In genomic region chr5:143038794-143039193, GRCm38 (mm10) we compare ENCODE assay signal across 20 mouse cellular contexts.
DNase-seq lines count a peak whose midpoint lies in the region; ATAC-seq and TF ChIP-seq lines count a peak whose summit lies in the region.
"Had no signal": no experiment of that assay in that cellular context is flagged by ENCODE, and none has a peak within 500 bp of the region (broad histone marks: within the 10 kb centered on the region; RNA-seq: fewer than 3 reads in every experiment).

No protein-coding gene starts in this region.

- H3K27ac ChIP-seq in liver, adult 2 months (replicated peaks; ENCODE audit: insufficient read depth, low read depth, low read length), result no peak overlapping the region
- peak overlapping the region; percentile 68 for H3K27ac ChIP-seq in CH12.LX (ENCODE audit: insufficient read depth, low read depth)
- H3K27ac ChIP-seq in hindbrain, embryonic 12.5 days, result no peak overlapping the region
- H3K27ac ChIP-seq: embryonic facial prominence, embryonic 15.5 days; kidney, embryonic 15.5 days; limb, embryonic 15.5 days; midbrain, embryonic 15.5 days; neural tube, embryonic 12.5 days had no signal

- no peak overlapping the region for H3K9ac ChIP-seq in liver, adult 2 months (ENCODE audit: low read depth, low read length)
- peak overlapping the region; percentile 6; the same call in 1 of the 2 replicates for H3K9ac ChIP-seq in CH12.LX (ENCODE audit: insufficient read depth, low read depth)
- no peak overlapping the region for H3K9ac ChIP-seq in hindbrain, embryonic 12.5 days
- H3K9ac ChIP-seq: embryonic facial prominence, embryonic 15.5 days; kidney, embryonic 15.5 days; limb, embryonic 15.5 days; midbrain, embryonic 15.5 days; neural tube, embryonic 12.5 days had no signal

- no peak for ATAC-seq in hindbrain, embryonic 12.5 days (ENCODE audit: low FRiP score)
- ATAC-seq: CD4-positive, CD25-positive, alpha-beta regulatory T cell, adult 4 months; inflammation-experienced regulatory T-cells, adult 6 months; midbrain, embryonic 15.5 days had no signal

- dilution Hi-C loops in CH12.LX (cut with MboI; ENCODE audit: extremely low pct_ligation_motif_present, extremely low pct_unique_long_range_greater_than_20kb, low sequenced_read_pairs), result no loop called here

- peak; percentile 18 for DNase-seq in liver, adult 2 months (ENCODE audit: extremely low read depth, low read depth, low spot score)
- no peak for DNase-seq in liver
- no peak for DNase-seq in CH12.LX (ENCODE audit: extremely low read depth)
- peak; percentile 36 for DNase-seq in induced T-regulatory cell, adult 2 months (ENCODE audit: low read depth)
- peak; percentile 11 for DNase-seq in naive thymus-derived CD4-positive, alpha-beta T cell, adult 2 months (ENCODE audit: low read depth)
- no peak for DNase-seq in right cerebral cortex, postnatal 36 days (ENCODE audit: low spot score in 2 of 2)
- DNase-seq: adrenal gland, postnatal 14 days; cerebellum, postnatal 14 days; gastrocnemius, postnatal 36 days; lung, postnatal 36 days; spleen, adult 18-20 months; thymus, adult 18-20 months had no signal

- no peak for TF ChIP-seq POLR2A in liver, adult 2 months (IDR thresholded peaks at IDR 0.05; ENCODE audit: extremely low read depth, insufficient read depth, low read length)
- no peak for TF ChIP-seq POLR2A in CH12.LX (IDR thresholded peaks at IDR 0.05; ENCODE audit: low read depth, low read length)

- no peaks in the 10 kb centered on the region for H3K27me3 ChIP-seq in liver, adult 2 months (ENCODE audit: control insufficient read depth, insufficient read depth, low read length)
- no peaks in the 10 kb centered on the region for H3K27me3 ChIP-seq in CH12.LX (replicated peaks)
- no peaks in the 10 kb centered on the region for H3K27me3 ChIP-seq in hindbrain, embryonic 12.5 days
- H3K27me3 ChIP-seq: embryonic facial prominence, embryonic 15.5 days; kidney, embryonic 15.5 days; limb, embryonic 15.5 days; midbrain, embryonic 15.5 days; neural tube, embryonic 12.5 days had no signal

- H3K9me3 ChIP-seq in CH12.LX (replicated peaks; ENCODE audit: low read length), result no peaks in the 10 kb centered on the region
- H3K9me3 ChIP-seq in hindbrain, embryonic 12.5 days (replicated peaks), result no peaks in the 10 kb centered on the region
- H3K9me3 ChIP-seq: embryonic facial prominence, embryonic 15.5 days; kidney, embryonic 15.5 days; limb, embryonic 15.5 days; midbrain, embryonic 15.5 days; neural tube, embryonic 12.5 days had no signal

- H3K4me2 ChIP-seq in CH12.LX (ENCODE audit: insufficient read depth, low read depth, poor library complexity, severe bottlenecking), result peak overlapping the region; percentile 59
- no peak overlapping the region for H3K4me2 ChIP-seq in hindbrain, embryonic 12.5 days (replicated peaks)
- H3K4me2 ChIP-seq: embryonic facial prominence, embryonic 15.5 days; kidney, embryonic 15.5 days; limb, embryonic 15.5 days; midbrain, embryonic 15.5 days; neural tube, embryonic 12.5 days had no signal

- in situ Hi-C loops in CH12.LX (cut with MboI; ENCODE audit: low pct_ligation_motif_present, low pct_unique_long_range_greater_than_20kb, low sequenced_read_pairs), result loop anchor here (5.0 kb wide), 1 partner anchor 101 kb away; no protein-coding TSS in a partner anchor

- H3K79me2 ChIP-seq in liver, adult 2 months (ENCODE audit: control insufficient read depth, insufficient read depth, low read length), result no peaks in the 10 kb centered on the region
- H3K79me2 ChIP-seq in CH12.LX (replicated peaks; ENCODE audit: control insufficient read depth, extremely low read depth, insufficient read depth, poor library complexity, severe bottlenecking), result 0 out of 2 replicates have a peak, but pooled peaks cover 3% of the 10 kb centered on the region

- H3K36me3 ChIP-seq in liver, adult 2 months (ENCODE audit: control insufficient read depth, insufficient read depth, low read length), result peaks cover 4% of the 10 kb centered on the region; the same call in 1 of the 2 replicates
- peaks cover 21 to 54% of the 10 kb centered on the region in 2 experiments for H3K36me3 ChIP-seq in CH12.LX (replicated peaks in 1 of 2; ENCODE audit: control insufficient read depth in 1 of 2, insufficient read depth in 1 of 2, low read length in 1 of 2)
- 0 out of 2 replicates have a peak, but pooled peaks cover 13% of the 10 kb centered on the region for H3K36me3 ChIP-seq in hindbrain, embryonic 12.5 days
- H3K36me3 ChIP-seq: midbrain, embryonic 15.5 days had no signal

- peaks cover 2% of the 10 kb centered on the region for H3K4me1 ChIP-seq in liver, adult 2 months (ENCODE audit: control insufficient read depth, insufficient read depth, low read length)
- peaks cover 16 to 79% of the 10 kb centered on the region in 2 experiments for H3K4me1 ChIP-seq in CH12.LX (ENCODE audit: control insufficient read depth in 1 of 2, insufficient read depth in 2 of 2)
- H3K4me1 ChIP-seq in hindbrain, embryonic 12.5 days, result no peaks in the 10 kb centered on the region
- H3K4me1 ChIP-seq: embryonic facial prominence, embryonic 15.5 days; limb, embryonic 15.5 days; midbrain, embryonic 15.5 days; neural tube, embryonic 12.5 days had no signal

- TF ChIP-seq RAD21 in CH12.LX (IDR thresholded peaks at IDR 0.05; ENCODE audit: low read depth, low read length), result no peak

- WGBS in liver, adult 2 months, result 79% methylated on average over 4 of the region's 4 CpGs
- 86% methylated on average over 4 of the region's 4 CpGs for WGBS in hindbrain, embryonic 12.5 days

- no peak overlapping the region for H3K4me3 ChIP-seq in liver, adult 2 months (ENCODE audit: insufficient read depth, low read depth, low read length)
- H3K4me3 ChIP-seq in CH12.LX (replicated peaks in 1 of 3; ENCODE audit: low read depth in 2 of 3, low read length in 2 of 3, poor library complexity in 1 of 3), result no peak overlapping the region
- H3K4me3 ChIP-seq in hindbrain, embryonic 12.5 days, result no peak overlapping the region
- H3K4me3 ChIP-seq: embryonic facial prominence, embryonic 15.5 days; kidney, embryonic 15.5 days; limb, embryonic 15.5 days; midbrain, embryonic 15.5 days; neural tube, embryonic 12.5 days had no signal

- TF ChIP-seq EP300 in CH12.LX (IDR thresholded peaks at IDR 0.05; ENCODE audit: low read length), result peak; percentile 94

- TF ChIP-seq CTCF in liver, adult 2 months (IDR thresholded peaks at IDR 0.05; ENCODE audit: low read depth, low read length), result no peak
- TF ChIP-seq CTCF in CH12.LX (conservative IDR thresholded peaks at IDR 0.05 in 1 of 2, IDR thresholded peaks at IDR 0.05 in 1 of 2; ENCODE audit: low read depth in 2 of 2, low read length in 2 of 2), result no peak

TF ChIP-seq in CH12.LX, 34 proteins besides CTCF, POLR2A, EP300 and RAD21:
- peak; percentile 86; the same call in 1 of the 2 replicates for TF ChIP-seq MEF2A (IDR thresholded peaks at IDR 0.05; ENCODE audit: borderline replicate concordance, low read depth, low read length)
- 0 out of 2 replicates have a peak, but pooled peaks have one; percentile 14 for TF ChIP-seq MAFK (IDR thresholded peaks at IDR 0.05; ENCODE audit: insufficient replicate concordance, low read length)
- no peak for TF ChIP-seq E2F4 (IDR thresholded peaks at IDR 0.05; ENCODE audit: insufficient replicate concordance, low read depth, low read length)
- peak; percentile 91 for TF ChIP-seq IRF4 (IDR thresholded peaks at IDR 0.05; ENCODE audit: low read depth, low read length)
- no peak for TF ChIP-seq JUN (IDR thresholded peaks at IDR 0.05; ENCODE audit: insufficient read depth, low read depth, low read length)
- no peak for TF ChIP-seq ELF1 (IDR thresholded peaks at IDR 0.05; ENCODE audit: low read depth, low read length)
- peak; percentile 34; the same call in 1 of the 2 replicates for TF ChIP-seq MAZ (IDR thresholded peaks at IDR 0.05; ENCODE audit: low read depth, low read length)
- no peak for TF ChIP-seq NELFE (IDR thresholded peaks at IDR 0.05; ENCODE audit: low read depth, low read length)
- TF ChIP-seq ETS1 (conservative IDR thresholded peaks at IDR 0.05; ENCODE audit: low read depth, low read length), result no peak
- TF ChIP-seq TBP (conservative IDR thresholded peaks at IDR 0.05; ENCODE audit: low read depth, low read length), result no peak
- peak; percentile 46; the same call in 1 of the 2 replicates for TF ChIP-seq SIN3A (IDR thresholded peaks at IDR 0.05; ENCODE audit: low read length)
- no peak for TF ChIP-seq ZMIZ1 (IDR thresholded peaks at IDR 0.05; ENCODE audit: low read depth, low read length)
- TF ChIP-seq BHLHE40 (IDR thresholded peaks at IDR 0.05; ENCODE audit: low read depth, low read length), result 0 out of 2 replicates have a peak, but pooled peaks have one; percentile 9
- no peak for TF ChIP-seq SMC3 (IDR thresholded peaks at IDR 0.05; ENCODE audit: low read depth, low read length)
- TF ChIP-seq MYC (IDR thresholded peaks at IDR 0.05; ENCODE audit: low read depth, low read length), result 0 out of 2 replicates have a peak, but pooled peaks have one; percentile 8
- peak; percentile 72 for TF ChIP-seq TCF12 (IDR thresholded peaks at IDR 0.05; ENCODE audit: low read depth, low read length)
- no peak for TF ChIP-seq KAT2A (IDR thresholded peaks at IDR 0.05; ENCODE audit: insufficient replicate concordance, low read length)
- no peak for TF ChIP-seq ZC3H11A (IDR thresholded peaks at IDR 0.05; ENCODE audit: low read depth, low read length)
- TF ChIP-seq MAX (IDR thresholded peaks at IDR 0.05; ENCODE audit: low read length), result no peak
- no peak for TF ChIP-seq ZKSCAN1 (IDR thresholded peaks at IDR 0.05; ENCODE audit: borderline replicate concordance, low read depth, low read length)
- TF ChIP-seq UBTF (IDR thresholded peaks at IDR 0.05; ENCODE audit: low read depth, low read length), result peak; percentile 35; the same call in 1 of the 2 replicates
- peak; percentile 49; the same call in 1 of the 2 replicates for TF ChIP-seq RCOR1 (conservative IDR thresholded peaks at IDR 0.05; ENCODE audit: low read depth, low read length)
- no peak for TF ChIP-seq PAX5 (IDR thresholded peaks at IDR 0.05; ENCODE audit: low read length)
- TF ChIP-seq MXI1 (IDR thresholded peaks at IDR 0.05; ENCODE audit: low read depth, low read length), result no peak
- TF ChIP-seq GABPA (IDR thresholded peaks at IDR 0.05; ENCODE audit: insufficient replicate concordance, low read depth, low read length), result no peak
- TF ChIP-seq HCFC1 (IDR thresholded peaks at IDR 0.05; ENCODE audit: low read depth, low read length), result no peak
- TF ChIP-seq ZNF384 (IDR thresholded peaks at IDR 0.05; ENCODE audit: low read depth, low read length), result no peak
- TF ChIP-seq USF2 (conservative IDR thresholded peaks at IDR 0.05; ENCODE audit: low read depth, low read length), result no peak
- 0 out of 2 replicates have a peak, but pooled peaks have one; percentile 22 for TF ChIP-seq JUND (conservative IDR thresholded peaks at IDR 0.05; ENCODE audit: low read depth, low read length)
- TF ChIP-seq NRF1 (IDR thresholded peaks at IDR 0.05; ENCODE audit: low read depth, low read length), result no peak

Comparison
In these comparisons a context has a peak if more than half of its experiments do, and no peak if none do; other contexts are left out.
1. DNase-seq: peak in liver, adult 2 months (single experiment), induced T-regulatory cell, adult 2 months (single experiment) and naive thymus-derived CD4-positive, alpha-beta T cell, adult 2 months (single experiment); none in liver (single experiment), CH12.LX (single experiment) and right cerebral cortex, postnatal 36 days (0 of 2).